ENCODE assay signal across 8 mouse cellular contexts in genomic region chr4:152151451-152151965, GRCm38 (mm10). TPM values are rescaled to one million over a fixed set of nuclear protein-coding genes. Genes with fewer than 3 reads are reported as not detected.
DNase-seq lines count a peak whose midpoint lies in the region; ATAC-seq and TF ChIP-seq lines count a peak whose summit lies in the region.

No protein-coding gene starts in this region.

- peak; percentile 51; the same call in 1 of the 2 replicates for ATAC-seq in heart, embryonic 12.5 days (ENCODE audit: insufficient number of reproducible peaks, low FRiP score)
- ATAC-seq in hindbrain, embryonic 13.5 days (ENCODE audit: low FRiP score), result peak; percentile 6; the same call in 1 of the 2 replicates
- ATAC-seq in midbrain, embryonic 11.5 days (ENCODE audit: low FRiP score), result 0 out of 2 replicates have a peak, but pooled peaks have one; percentile 3

- H3K4me3 ChIP-seq in heart, embryonic 12.5 days, result peak overlapping the region; percentile 50
- H3K4me3 ChIP-seq in MEL (ENCODE audit: control insufficient read depth in 1 of 2, insufficient read depth in 1 of 2, low read depth in 2 of 2, low read length in 2 of 2), result peak overlapping the region; percentile 45 to 64
- H3K4me3 ChIP-seq in hindbrain, embryonic 13.5 days, result peak overlapping the region; percentile 34
- H3K4me3 ChIP-seq in midbrain, embryonic 11.5 days (ENCODE audit: low read depth, low read length), result peak overlapping the region; percentile 33

- H3K9ac ChIP-seq in heart, embryonic 12.5 days, result peak overlapping the region; percentile 44
- peak overlapping the region; percentile 65 for H3K9ac ChIP-seq in MEL (ENCODE audit: control insufficient read depth, low read depth, low read length, poor library complexity, severe bottlenecking)
- H3K9ac ChIP-seq in hindbrain, embryonic 13.5 days, result no peak overlapping the region
- no peak overlapping the region for H3K9ac ChIP-seq in midbrain, embryonic 11.5 days (ENCODE audit: low read length)

- no peak for TF ChIP-seq EP300 in MEL (IDR thresholded peaks at IDR 0.05; ENCODE audit: low read depth in 1 of 2, low read length in 2 of 2)

- DNase-seq in heart, adult 18-20 months, result no peak
- DNase-seq in MEL (ENCODE audit: low read depth, low spot score), result peak; percentile 76
- DNase-seq in midbrain, embryonic 11.5 days (ENCODE audit: low spot score, missing footprints), result peak; percentile 88
- no peak for DNase-seq in gastrocnemius, postnatal 10 days
- DNase-seq in spleen, adult 12 weeks (ENCODE audit: low spot score), result no peak
- no peak for DNase-seq in ovary, postnatal 10 days (ENCODE audit: low spot score)

- no peak for TF ChIP-seq RAD21 in MEL (IDR thresholded peaks at IDR 0.05; ENCODE audit: low read depth, low read length)

- no peaks in the 10 kb centered on the region for H3K9me3 ChIP-seq in heart, embryonic 12.5 days (replicated peaks)
- no peaks in the 10 kb centered on the region for H3K9me3 ChIP-seq in MEL (replicated peaks; ENCODE audit: insufficient read depth, low read length)
- H3K9me3 ChIP-seq in hindbrain, embryonic 13.5 days, result no peaks in the 10 kb centered on the region
- no peaks in the 10 kb centered on the region for H3K9me3 ChIP-seq in midbrain, embryonic 11.5 days (ENCODE audit: control insufficient read depth, low read length)

- H3K4me2 ChIP-seq in heart, embryonic 12.5 days, result peak overlapping the region; percentile 81
- peak overlapping the region; percentile 50 for H3K4me2 ChIP-seq in hindbrain, embryonic 13.5 days
- H3K4me2 ChIP-seq in midbrain, embryonic 11.5 days, result peak overlapping the region; percentile 53

- peaks cover 20% of the 10 kb centered on the region; the same call in 1 of the 2 replicates for H3K4me1 ChIP-seq in heart, embryonic 12.5 days (replicated peaks)
- H3K4me1 ChIP-seq in MEL (ENCODE audit: control insufficient read depth in 1 of 2, insufficient read depth in 2 of 2, low read length in 2 of 2), result peaks cover 0 to 42% of the 10 kb centered on the region in 2 experiments; a peak in 2 of 4 replicates
- H3K4me1 ChIP-seq in hindbrain, embryonic 13.5 days (replicated peaks), result peaks cover 13% of the 10 kb centered on the region
- peaks cover 7% of the 10 kb centered on the region; the same call in 1 of the 2 replicates for H3K4me1 ChIP-seq in midbrain, embryonic 11.5 days (ENCODE audit: control insufficient read depth, insufficient read depth, low read length)

- H3K79me2 ChIP-seq in MEL (ENCODE audit: control insufficient read depth, insufficient read depth, low read length, poor library complexity), result no peaks in the 10 kb centered on the region; the same call in 1 of the 2 replicates

- TF ChIP-seq POLR2A in MEL (IDR thresholded peaks at IDR 0.05; ENCODE audit: control insufficient read depth in 1 of 2, insufficient read depth in 1 of 2, low read depth in 1 of 2, low read length in 2 of 2, poor library complexity in 1 of 2), result no peak

- H3K27ac ChIP-seq in heart, embryonic 12.5 days (ENCODE audit: poor library complexity, severe bottlenecking), result no peak overlapping the region
- H3K27ac ChIP-seq in MEL (ENCODE audit: control insufficient read depth, low read depth, low read length), result peak overlapping the region; percentile 33
- no peak overlapping the region for H3K27ac ChIP-seq in hindbrain, embryonic 13.5 days
- H3K27ac ChIP-seq in midbrain, embryonic 11.5 days (ENCODE audit: low read depth, low read length), result no peak overlapping the region

- H3K36me3 ChIP-seq in heart, embryonic 12.5 days, result no peaks in the 10 kb centered on the region
- H3K36me3 ChIP-seq in MEL (ENCODE audit: control insufficient read depth in 1 of 2, insufficient read depth in 2 of 2, low read length in 2 of 2), result peaks cover 0 to 22% of the 10 kb centered on the region in 2 experiments; a peak in 2 of 4 replicates
- no peaks in the 10 kb centered on the region for H3K36me3 ChIP-seq in hindbrain, embryonic 13.5 days
- no peaks in the 10 kb centered on the region for H3K36me3 ChIP-seq in midbrain, embryonic 11.5 days (ENCODE audit: control insufficient read depth, insufficient read depth, low read length)

- 18% methylated on average over 7 of the region's 7 CpGs for WGBS in heart, embryonic 12.5 days
- WGBS in hindbrain, embryonic 13.5 days, result 18% methylated on average over 7 of the region's 7 CpGs
- WGBS in midbrain, embryonic 11.5 days, result 14% methylated on average over 7 of the region's 7 CpGs

- peaks cover 76% of the 10 kb centered on the region for H3K27me3 ChIP-seq in heart, embryonic 12.5 days (replicated peaks)
- H3K27me3 ChIP-seq in MEL (ENCODE audit: control insufficient read depth in 1 of 2, insufficient read depth in 2 of 2, low read length in 2 of 2), result no peaks in the 10 kb centered on the region
- H3K27me3 ChIP-seq in hindbrain, embryonic 13.5 days, result peaks cover 89% of the 10 kb centered on the region
- peaks cover 48% of the 10 kb centered on the region for H3K27me3 ChIP-seq in midbrain, embryonic 11.5 days (ENCODE audit: control insufficient read depth, insufficient read depth, low read length)

- TF ChIP-seq CTCF in MEL (IDR thresholded peaks at IDR 0.05 in 2 of 3, conservative IDR thresholded peaks at IDR 0.05 in 1 of 3; ENCODE audit: control insufficient read depth in 1 of 3, insufficient read depth in 1 of 3, low read depth in 2 of 3, low read length in 3 of 3, poor library complexity in 1 of 3, severe bottlenecking in 1 of 3), result no peak

TF ChIP-seq in MEL, 35 proteins besides CTCF, POLR2A, EP300 and RAD21:
- 0 out of 2 replicates have a peak, but pooled peaks have one; percentile 52 for TF ChIP-seq ELF1 (IDR thresholded peaks at IDR 0.05; ENCODE audit: low read depth, low read length)
- 0 out of 2 replicates have a peak, but pooled peaks have one; percentile 7 for TF ChIP-seq SIN3A (IDR thresholded peaks at IDR 0.05; ENCODE audit: low read length)
- no peak for TF ChIP-seq MYC (IDR thresholded peaks at IDR 0.05; ENCODE audit: low read depth, low read length)
TF ChIP-seq in MEL: peak in this region for 2.

RNA-seq across cellular contexts. Expression of gene Espn, which starts 0.7 kb away (rescaled TPM):
- polyA plus RNA-seq in heart, embryonic 12.5 days (2016; fragmentation: Nextera tagmentation; extraction: Ambion mirVana), result 1.3 and 1.6 TPM in 2 replicates
- 1 to 10 TPM; 2.5 to 2.7 TPM for total RNA-seq in heart, adult 18-20 months (2021)
- 4.5 and 5.0 TPM in 2 replicates for total RNA-seq in MEL (2012; rRNA removed)
- polyA plus RNA-seq in MEL (2012; ENCODE audit: insufficient read depth in 1 of 2, insufficient read length in 2 of 2, low read depth in 1 of 2, low replicate concordance in 2 of 2, missing spikeins in 1 of 2), result 10 to 100 TPM in 1 of 2 experiments, not detected in 1; 19.6 TPM
- polyA plus RNA-seq in hindbrain, embryonic 13.5 days (2015; fragmentation: Nextera tagmentation; extraction: Ambion mirVana), result 0.09 and 0.22 TPM in 2 replicates
- 0.33 and 0.61 TPM in 2 replicates for polyA plus RNA-seq in midbrain, embryonic 11.5 days (2014; fragmentation: Nextera tagmentation; extraction: Ambion mirVana)
- total RNA-seq in gastrocnemius, postnatal 10 days (2021), result 1 to 10 TPM; 1.1 to 1.2 TPM

RNA-seq across cellular contexts. Expression of gene Hes2, which starts 7.2 kb away (rescaled TPM):
- not detected in 2 replicates for polyA plus RNA-seq in heart, embryonic 12.5 days (2016; fragmentation: Nextera tagmentation; extraction: Ambion mirVana)
- total RNA-seq in heart, adult 18-20 months (2021), result not detected
- total RNA-seq in MEL (2012; rRNA removed), result 0.20 TPM in 1 of 2 replicates, not detected in the other
- polyA plus RNA-seq in MEL (2012; ENCODE audit: insufficient read depth in 1 of 2, insufficient read length in 2 of 2, low read depth in 1 of 2, low replicate concordance in 2 of 2, missing spikeins in 1 of 2), result under 1 TPM in 1 of 2 experiments, not detected in 1; 0.28 TPM
- polyA plus RNA-seq in hindbrain, embryonic 13.5 days (2015; fragmentation: Nextera tagmentation; extraction: Ambion mirVana), result 0.34 and 1.8 TPM in 2 replicates
- 1.0 and 1.4 TPM in 2 replicates for polyA plus RNA-seq in midbrain, embryonic 11.5 days (2014; fragmentation: Nextera tagmentation; extraction: Ambion mirVana)
- total RNA-seq in gastrocnemius, postnatal 10 days (2021), result not detected

RNA-seq across cellular contexts. Expression of gene Acot7, which starts 26.4 kb away (rescaled TPM):
- polyA plus RNA-seq in heart, embryonic 12.5 days (2016; fragmentation: Nextera tagmentation; extraction: Ambion mirVana), result 63.4 and 64.6 TPM in 2 replicates
- total RNA-seq in heart, adult 18-20 months (2021), result 10 to 100 TPM; 61.9 to 66.2 TPM
- total RNA-seq in MEL (2012; rRNA removed), result 81.8 and 92.7 TPM in 2 replicates
- polyA plus RNA-seq in MEL (2012; ENCODE audit: insufficient read depth in 1 of 2, insufficient read length in 2 of 2, low read depth in 1 of 2, low replicate concordance in 2 of 2, missing spikeins in 1 of 2), result 100 to 1,000 TPM in 1 of 2 experiments, not detected in 1; 127 TPM
- polyA plus RNA-seq in hindbrain, embryonic 13.5 days (2015; fragmentation: Nextera tagmentation; extraction: Ambion mirVana), result 269 and 299 TPM in 2 replicates
- 92.5 and 93.5 TPM in 2 replicates for polyA plus RNA-seq in midbrain, embryonic 11.5 days (2014; fragmentation: Nextera tagmentation; extraction: Ambion mirVana)
- total RNA-seq in gastrocnemius, postnatal 10 days (2021), result 10 to 100 TPM; 11.9 to 14.1 TPM

RNA-seq across cellular contexts. Expression of gene Tnfrsf25, which starts 35.8 kb away (rescaled TPM):
- 0.86 and 1.1 TPM in 2 replicates for polyA plus RNA-seq in heart, embryonic 12.5 days (2016; fragmentation: Nextera tagmentation; extraction: Ambion mirVana)
- total RNA-seq in heart, adult 18-20 months (2021), result 1 to 10 TPM; 1.4 to 1.6 TPM
- total RNA-seq in MEL (2012; rRNA removed), result 0.49 and 1.1 TPM in 2 replicates
- under 1 TPM in 1 of 2 experiments, not detected in 1; 0.97 TPM for polyA plus RNA-seq in MEL (2012; ENCODE audit: insufficient read depth in 1 of 2, insufficient read length in 2 of 2, low read depth in 1 of 2, low replicate concordance in 2 of 2, missing spikeins in 1 of 2)
- 1.00 and 1.3 TPM in 2 replicates for polyA plus RNA-seq in hindbrain, embryonic 13.5 days (2015; fragmentation: Nextera tagmentation; extraction: Ambion mirVana)
- 0.28 and 0.31 TPM in 2 replicates for polyA plus RNA-seq in midbrain, embryonic 11.5 days (2014; fragmentation: Nextera tagmentation; extraction: Ambion mirVana)
- 1 to 10 TPM in 1 of 2 experiments, under 1 TPM in 1; 0.82 to 2.9 TPM for total RNA-seq in gastrocnemius, postnatal 10 days (2021)

Comparison
In these comparisons a context has a peak if more than half of its experiments do, and no peak if none do; other contexts are left out.
1. H3K9ac ChIP-seq: peak in heart, embryonic 12.5 days (single experiment) and MEL (single experiment); none in hindbrain, embryonic 13.5 days (single experiment) and midbrain, embryonic 11.5 days (single experiment).
2. DNase-seq: peak in MEL (single experiment) and midbrain, embryonic 11.5 days (single experiment); none in heart, adult 18-20 months (0 of 2), gastrocnemius, postnatal 10 days (single experiment), spleen, adult 12 weeks (single experiment) and ovary, postnatal 10 days (single experiment).
3. Peak in every context shown above with its lines, with median percentiles within 50 percentile points of each other: ATAC-seq, H3K4me2 ChIP-seq and H3K4me3 ChIP-seq.